Mouse (Mus musculus) layer of hippocampus, postnatal 14 days (tissue): Measurements from ENCODE around the gene Dnajb3. TPM values are rescaled to one million over a fixed set of nuclear protein-coding genes. Genes with fewer than 3 reads are reported as not detected.
A peak's percentile ranks its signal among the peaks of the same experiment; 100 is the strongest.

Source experiments
- DNase-seq, 2 experiments: peaks; one replicate each; pipeline ENCODE4 v3.0.0; 2021 to 2022; ENCODE audit warnings: low spot score in 2 of 2, mixed read lengths in 1 of 2
- long read RNA-seq, 2 experiments: library from polyadenylated mRNA; stranded (forward); transcript quantifications; one replicate each; pipeline ENCODE4 v2.0.0; 2021
- total RNA-seq, 2 experiments: library from RNA; stranded (reverse); gene quantifications; 2 replicates each; pipeline ENCODE4 v1.2.3; 2021

Dnajb3 gene
- total RNA-seq, result 1 to 10 TPM; 1.7 to 3.1 TPM
- long read RNA-seq, experiment 1, result 0 reads
- long read RNA-seq, experiment 2, partial matches to known transcripts, result 0 of 4 reads
- long read RNA-seq, experiment 2, other reads (novel, unspliced or antisense), result 0 of 4 reads

DNA sequence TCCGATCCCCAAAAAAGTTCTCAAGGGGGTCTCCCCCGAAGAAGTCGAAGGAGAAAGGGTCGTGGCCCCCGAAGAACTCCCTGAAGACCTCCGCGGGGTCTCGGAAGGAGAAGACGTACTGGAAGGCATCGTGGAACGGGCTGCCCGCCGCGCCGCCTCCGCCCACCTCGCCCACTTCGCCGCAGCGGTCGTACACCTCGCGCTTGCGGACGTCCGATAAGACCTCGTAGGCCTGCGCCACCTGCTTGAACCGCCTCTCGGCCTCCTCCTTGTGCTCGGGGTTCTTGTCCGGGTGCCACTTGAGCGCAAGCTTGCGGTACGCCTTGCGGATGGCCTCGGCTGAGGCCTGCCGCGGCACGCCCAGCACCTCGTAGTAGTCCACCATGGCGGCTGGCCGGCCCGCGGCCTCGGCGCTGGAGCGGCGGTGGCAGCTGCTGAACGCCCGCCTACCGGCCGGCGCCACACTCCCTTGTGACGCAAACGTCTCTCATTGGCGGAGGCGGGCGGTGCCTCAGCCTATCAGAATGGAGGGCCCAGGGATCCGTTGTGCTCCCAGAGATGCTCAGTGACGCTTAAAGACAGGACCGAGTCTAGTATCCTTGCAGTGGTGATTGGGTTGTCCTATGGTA, at the start of gene Dnajb3:
Gene Dnajb3, minus strand, starts transcription at position 489 of the 629 bp plus-strand sequence.
- peak; percentile 74 to 80 for DNase-seq

DNA sequence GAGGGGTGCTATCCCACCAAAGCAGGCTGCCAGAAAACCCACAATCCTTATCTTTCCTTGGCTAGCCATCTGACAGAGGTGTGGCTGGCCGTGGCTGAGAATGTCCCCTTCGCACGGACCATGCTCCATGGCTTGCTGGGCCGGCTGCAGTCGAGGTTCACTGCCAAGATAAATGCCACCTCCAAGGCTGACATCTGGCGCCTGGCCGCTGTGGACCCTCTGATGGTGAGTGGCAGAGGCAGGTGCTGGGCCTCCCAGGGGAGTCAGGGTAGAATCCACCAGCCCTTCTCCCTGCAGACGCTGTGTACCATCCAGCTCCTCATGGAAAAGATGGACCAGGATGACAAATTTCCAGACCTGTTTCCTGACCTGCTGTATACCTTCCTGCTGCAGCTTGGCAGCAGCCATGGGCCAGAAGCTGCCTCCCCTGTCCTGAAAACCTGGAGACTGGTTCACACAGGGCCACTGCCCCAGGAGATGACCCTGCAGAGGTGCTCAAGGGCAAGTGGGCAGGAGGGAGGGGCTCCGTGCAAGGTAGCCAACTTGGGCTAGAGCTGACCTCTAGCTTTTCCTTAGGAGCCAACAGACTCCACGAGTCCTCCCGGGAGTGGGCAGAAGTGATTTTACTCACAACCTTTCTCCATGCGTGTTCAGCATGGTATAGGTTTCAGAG, 49.3 kb upstream of the Dnajb3 start:
- no peak for DNase-seq

DNA sequence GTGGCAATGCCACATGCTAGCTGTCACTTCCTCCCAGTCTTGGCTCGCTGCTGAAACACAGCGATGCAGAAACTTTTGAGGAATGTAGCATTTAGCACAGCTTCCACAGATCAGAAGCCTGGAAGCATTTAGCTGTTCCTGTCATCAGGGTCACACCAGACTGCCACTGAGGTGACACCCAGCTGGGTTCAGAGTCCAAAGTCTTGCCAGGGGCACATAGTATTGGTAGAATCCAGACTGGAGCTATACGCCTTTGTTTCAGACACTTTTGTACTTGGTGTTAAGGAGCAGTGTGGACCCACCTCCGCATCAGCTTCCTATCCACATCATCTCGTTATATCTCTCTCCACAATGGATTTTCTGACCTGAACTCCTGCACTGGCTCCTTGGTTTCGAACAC, 48.0 kb upstream of the Dnajb3 start:
- DNase-seq, result no peak

DNA sequence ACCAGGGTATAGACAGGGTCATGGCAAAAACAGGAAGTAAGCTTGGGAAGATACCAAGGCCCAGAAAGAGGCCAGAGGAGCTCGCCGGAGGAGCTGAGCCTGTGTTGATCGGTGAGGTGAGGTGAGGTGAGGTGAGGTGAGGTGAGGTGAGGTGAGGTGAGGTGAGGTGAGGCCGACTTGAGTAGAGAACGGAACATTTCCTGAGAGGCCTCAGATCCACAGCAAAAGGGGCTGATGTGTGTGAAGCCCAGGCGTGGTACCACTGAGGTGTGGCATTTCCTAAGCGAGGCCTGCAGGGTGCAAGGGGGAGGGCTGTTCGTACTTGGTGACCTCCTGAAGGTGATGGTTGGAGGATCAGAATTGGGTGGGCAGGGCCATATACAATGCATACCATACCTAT, 47.5 kb upstream of the Dnajb3 start:
- no peak for DNase-seq

DNA sequence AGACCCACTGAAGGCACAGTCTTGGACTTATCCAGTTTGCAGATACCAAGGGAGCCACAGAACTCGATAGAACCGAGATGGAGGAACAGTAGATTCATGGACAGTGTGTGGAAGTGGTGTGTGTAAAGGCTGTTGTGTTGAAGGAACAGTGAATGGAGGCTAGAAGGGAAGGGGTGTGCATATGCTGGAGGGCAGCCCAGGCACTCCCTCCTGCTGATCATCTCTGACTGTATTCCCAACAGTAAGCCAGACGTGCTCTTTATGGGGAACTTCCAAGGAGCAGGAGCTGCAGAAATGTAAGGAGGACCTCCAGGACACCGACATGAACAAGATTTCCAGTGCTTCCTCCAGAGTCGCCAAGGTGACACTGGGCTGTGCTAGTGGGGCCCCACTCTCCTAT, 44.4 kb upstream of the Dnajb3 start:
- no peak for DNase-seq

DNA sequence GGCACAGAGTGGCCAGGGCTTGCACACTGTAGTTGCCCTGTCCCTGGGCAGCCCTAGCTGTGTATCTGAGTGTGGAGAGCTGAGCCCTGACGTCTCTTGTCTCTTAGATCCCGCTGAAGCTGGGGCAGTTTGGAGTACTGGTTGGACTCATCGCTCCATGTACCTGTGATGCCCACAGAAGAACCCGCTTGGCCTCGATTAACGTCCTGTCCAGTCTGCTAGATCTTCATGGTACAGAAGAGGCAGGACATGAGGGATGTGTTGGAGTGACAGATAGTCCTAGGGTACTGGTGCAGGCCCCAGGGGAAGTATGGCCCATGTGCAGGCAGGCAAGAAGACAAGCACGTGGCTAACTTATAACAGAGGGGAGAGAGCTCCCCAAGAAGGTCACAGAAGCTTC, 44.0 kb upstream of the Dnajb3 start:
- no peak for DNase-seq

DNA sequence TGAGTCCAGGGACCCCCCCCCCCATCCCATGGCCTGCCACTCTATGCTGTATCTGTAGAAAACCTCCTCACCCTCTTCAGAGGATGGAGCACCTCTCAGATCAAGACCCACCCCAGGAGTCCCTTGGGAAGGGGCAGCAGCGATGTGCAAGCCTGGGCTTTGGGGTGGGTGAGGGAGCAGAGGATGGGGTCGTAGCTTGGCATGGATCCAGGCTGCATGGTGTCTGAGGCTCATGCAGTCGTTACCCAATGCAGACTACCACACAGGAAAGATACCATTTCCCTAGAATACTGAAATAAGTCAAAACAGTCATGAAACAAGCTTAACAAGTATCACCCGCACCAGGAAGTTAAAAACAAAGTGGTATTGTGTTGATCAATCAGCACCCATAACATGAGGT, 43.1 kb upstream of the Dnajb3 start:
- DNase-seq, result no peak

DNA sequence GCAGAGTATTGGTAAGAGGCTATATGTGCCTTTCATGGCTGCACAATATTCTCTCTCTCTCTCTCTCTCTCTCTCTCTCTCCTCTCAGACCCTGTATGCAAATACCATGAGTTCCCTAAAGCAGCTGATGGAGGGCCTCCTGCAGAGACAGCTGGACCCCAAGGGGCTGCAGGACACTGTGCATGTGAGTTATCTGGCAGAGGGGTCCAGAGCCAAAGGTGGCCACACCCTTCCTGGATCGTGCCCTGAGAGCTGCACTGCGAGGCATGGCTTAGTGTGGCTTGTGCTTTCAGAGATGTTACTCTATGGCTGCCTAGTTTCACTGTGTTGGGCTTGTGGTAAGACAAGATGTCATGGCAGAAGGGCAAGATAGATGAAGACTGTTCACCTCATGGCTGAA, 42.1 kb upstream of the Dnajb3 start:
- DNase-seq, result no peak

DNA sequence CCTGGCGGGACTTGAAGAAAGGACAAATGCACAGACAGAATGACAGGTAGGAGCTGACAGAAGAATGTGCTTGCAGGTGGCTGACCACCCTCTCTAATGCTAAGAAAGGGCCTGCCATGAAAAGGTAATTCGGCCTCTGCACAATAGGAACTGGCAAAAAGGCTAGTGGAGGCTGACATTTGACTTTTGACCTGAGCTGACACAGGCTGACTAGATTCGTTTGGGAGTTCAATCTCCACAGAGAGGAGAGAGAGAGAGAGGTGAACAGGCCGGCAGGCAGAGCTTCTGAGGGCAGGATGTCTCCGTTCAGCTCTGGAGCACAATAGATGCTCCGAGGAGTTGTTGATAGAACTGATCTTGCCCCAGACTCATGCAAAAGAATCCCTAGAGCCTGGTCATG, 40.8 kb upstream of the Dnajb3 start:
- no peak for DNase-seq

DNA sequence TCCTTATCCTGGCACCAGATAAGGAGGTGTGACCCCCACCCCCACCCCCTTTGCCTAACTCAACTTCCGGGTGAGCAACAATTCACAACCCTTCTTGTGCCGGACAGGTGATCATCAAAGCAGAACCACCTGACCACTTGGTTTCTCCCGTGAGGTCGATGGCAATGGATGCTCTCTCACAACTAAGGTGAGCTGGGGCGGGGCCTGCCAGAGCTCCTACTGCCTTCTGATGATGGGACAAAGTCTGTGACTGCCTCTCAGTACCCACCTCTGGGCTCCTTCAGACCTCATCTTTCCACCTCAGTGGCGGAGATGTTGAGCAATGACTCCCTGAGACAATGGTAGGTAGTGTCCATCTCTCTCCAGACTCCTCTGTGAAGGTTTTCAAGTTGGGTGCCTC, 40.3 kb upstream of the Dnajb3 start:
- DNase-seq, result no peak

DNA sequence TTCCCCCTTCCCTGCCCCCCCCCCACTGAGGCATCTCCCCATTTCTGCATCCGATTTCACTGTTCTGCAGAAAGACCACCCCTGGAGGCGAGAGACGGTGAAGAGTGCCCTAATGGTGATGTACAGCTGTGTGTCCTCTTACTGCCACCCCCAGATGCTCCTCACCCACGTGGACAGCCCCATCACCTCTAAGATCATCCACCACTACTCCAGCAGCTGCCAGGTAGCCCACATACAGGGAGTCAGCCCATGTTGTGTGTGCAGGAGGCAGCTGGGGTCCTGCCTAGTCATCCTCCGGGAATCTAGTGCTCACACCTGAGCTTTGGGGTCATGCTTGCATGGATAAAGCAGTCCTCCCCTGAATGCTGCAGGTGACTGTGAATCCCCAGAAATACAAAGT, 38.3 kb upstream of the Dnajb3 start:
- DNase-seq, result no peak

DNA sequence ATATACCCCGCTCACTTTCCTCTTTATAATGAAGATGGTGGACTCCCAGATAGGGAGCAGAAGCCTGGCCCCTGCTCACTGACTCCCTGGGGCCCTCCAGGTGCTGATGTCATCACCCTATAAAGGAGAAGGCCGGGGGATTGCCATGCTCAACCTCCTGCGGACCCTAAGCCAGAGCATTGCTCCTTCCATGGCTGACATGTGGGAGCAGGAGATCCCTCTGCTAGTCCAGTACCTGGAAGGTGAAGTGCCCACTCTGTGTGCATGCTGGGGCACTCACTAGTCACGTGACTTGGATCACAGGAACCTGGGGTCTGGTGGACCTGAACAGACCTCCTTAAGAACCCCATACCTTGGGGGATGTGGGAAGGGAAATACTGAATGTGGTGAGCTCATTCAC, 35.0 kb upstream of the Dnajb3 start:
- no peak for DNase-seq

DNA sequence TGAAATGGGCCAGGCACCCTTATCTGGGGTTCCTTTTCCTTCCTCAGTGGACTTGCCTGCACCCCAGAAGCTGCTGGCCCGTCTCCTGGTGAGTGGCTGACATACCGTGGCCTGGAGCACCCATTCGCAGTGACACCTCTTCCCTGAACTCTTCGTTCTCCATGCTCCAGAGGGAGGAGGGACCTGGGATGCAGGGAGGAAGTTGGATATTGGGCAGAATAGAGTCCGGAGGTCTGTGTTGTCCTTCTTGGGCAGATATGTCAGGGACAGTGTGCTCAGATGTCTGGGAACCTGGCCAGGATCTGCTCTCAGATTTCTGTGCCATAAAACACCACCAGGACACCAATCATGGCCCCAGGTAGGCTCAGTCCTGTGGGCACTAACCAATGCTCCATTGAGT, 34.5 kb upstream of the Dnajb3 start:
- no peak for DNase-seq

DNA sequence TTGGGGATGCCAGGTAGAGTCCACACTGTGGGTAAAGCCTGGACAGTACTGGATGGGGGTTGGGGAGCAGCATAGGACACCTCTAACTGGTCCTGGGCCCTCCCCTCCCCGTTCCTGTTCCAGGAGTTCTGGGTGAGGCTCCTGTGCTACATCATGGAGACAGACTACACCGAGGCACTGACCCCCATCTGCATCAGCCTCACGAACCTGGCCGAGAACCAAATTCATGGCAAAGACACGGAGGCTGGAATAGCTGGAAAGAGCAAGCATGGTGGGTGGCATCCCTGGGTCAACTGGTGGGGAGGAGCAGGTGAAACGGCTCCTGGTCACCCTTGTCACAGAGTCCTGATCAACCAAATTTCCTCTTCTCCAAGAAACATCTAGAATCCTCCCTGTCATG, 33.2 kb upstream of the Dnajb3 start:
- no peak for DNase-seq

DNA sequence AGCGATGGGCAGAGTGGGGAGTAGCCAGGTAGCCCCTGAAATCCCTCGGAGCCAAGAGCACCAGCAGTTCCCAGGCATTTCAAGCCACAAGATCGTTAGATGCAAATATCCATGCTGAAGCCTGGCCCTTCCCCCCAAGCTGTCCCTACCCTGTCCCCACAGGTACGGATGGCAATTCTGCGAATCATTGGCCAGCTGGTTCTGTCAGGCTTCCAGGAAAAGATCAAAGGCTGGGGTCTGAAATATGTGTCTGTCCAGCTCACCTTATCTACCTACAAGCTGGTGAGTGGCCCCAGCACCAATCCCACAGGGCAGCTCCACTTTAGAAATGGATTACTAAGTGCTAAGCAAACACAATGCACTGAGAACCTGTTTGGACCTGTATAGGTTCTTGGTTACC, 31.7 kb upstream of the Dnajb3 start:
- DNase-seq, result no peak

DNA sequence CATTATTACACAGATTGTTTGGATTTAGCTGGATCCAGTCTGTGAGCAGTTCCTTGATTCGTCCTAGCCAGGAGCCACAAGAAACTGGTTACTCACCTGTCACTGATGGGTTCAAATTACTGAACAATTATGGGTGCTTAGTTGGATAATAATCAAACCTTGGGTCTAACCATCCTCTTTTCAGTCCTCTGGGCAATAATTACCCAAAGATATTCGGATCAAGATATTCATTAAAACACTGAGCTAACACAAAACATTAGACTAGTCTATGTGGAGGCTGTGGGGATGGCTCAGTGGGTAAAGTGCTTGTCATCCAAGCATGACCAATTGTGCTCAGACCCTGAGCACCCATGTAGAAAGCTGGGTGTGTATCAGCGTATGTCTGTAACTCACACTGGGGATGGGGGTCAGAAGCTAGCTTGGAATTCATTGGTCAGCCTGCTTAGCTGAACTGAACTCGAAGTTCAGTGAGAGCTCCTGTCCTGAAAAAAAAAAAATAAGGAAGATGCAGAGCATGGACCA, 30.4 kb upstream of the Dnajb3 start:
- DNase-seq, result no peak

DNA sequence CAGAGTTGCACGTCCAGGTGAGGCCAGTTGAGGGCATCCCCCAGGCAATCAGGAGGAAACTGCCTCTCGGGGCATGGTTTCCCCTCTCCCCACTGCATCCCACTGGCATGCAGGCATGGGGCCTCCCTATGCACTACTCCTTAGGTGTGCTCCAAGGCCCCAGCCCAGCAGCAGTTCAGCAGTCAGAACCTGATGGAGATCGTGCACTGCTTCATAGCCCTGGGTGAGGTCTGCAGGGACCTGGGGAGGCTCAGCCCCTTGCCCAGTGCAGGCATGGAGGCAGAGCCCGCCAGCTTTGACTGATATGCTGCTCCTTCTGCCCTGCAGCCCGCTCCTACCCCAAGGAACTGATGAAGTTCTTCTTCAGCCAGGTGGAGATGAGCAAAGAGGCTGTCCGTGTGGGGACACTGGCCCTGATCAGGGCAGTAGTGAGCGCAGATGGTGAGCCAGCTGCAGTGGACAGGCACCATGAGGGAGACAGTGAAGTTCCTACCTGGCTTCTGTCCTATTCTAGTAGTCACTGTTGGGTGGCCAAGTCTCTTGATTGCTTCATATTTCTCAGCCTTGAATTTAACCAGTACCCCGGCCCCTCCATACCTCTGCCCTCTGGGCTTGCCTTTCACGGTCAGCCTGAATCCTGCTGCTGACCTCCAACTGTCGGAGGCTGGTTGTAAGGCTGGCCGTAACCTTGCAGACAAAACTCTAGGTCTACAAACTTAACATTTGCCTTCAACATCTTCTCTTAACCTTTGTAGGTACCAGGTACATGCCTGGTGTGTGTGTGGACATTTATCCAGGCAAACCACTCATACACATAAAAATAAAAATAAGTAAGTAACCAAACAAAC, 29.7 kb upstream of the Dnajb3 start:
- DNase-seq, result no peak

DNA sequence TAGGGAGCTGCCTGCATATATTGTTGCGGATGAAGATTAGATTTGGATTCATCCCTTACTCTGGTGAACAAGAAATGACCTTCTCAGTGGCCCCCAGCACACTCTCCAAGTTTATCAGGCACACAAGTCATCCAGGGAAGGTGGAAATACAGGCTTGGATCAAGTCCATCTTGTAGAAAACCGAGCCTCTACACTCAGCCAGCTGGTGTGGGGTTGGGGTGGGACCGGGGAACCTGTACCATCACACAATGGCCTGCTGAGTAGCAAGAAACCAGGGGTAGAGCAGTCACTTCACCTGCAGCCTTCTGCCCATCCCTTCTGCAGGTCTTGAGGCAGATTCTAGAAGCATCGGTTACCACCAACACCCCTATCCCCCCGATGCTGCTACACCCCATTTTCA, 29.1 kb upstream of the Dnajb3 start:
- no peak for DNase-seq

DNA sequence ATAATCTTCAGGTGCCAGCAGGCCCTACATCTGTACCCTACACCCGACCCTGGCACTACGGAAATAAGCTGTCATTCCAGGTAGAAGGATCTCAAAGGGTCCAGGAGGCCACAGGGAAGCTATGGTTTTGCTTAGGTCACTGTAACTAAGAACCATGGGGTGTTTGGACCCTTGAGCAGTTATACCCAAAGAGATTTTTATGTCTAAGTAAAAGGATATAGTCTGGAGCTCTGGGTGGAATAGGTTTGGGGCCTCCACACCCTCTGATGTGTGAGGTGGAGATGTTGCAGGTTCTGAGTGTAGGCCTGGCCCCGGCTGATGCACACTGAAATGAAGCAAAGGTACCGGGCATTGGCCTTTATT, 28.6 kb upstream of the Dnajb3 start:
- DNase-seq, result no peak

DNA sequence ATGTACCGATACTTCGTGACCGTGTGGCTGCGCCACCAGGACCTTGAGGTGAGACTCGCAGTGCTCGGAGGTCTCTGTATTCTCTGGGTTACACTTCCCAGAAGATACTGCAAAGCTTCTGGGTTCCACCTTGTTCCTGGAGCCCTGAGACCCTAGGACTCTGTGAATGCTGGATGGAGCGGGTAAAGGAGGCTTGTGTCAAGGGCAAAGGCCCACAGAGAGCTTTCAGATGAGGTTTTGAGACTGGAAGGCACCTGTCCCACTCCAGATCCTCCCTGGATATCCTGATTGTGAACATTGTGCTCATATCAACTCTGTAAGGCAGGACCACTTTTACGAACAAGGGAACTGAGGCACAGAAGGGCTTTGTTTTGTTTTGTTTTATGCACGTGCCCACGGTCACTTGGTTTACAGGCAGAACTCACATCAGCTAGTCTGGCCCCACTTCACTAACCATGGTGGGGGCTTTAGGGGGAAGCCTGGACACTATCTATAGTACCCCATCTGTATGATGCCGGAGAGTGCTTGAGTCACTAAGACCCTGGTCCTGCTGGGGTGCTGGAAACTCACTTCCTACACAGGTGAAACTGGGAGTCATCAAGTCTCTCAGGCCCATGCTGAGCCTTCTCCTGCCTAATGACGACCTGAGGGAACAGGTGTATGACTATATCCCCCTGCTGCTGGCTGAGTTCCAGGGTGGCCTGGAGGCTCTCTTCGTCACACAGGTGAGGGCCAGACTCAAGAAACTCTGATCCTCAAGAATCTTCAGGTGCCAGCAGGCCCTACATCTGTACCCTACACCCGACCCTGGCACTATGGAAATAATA, 28.1 kb upstream of the Dnajb3 start:
- no peak for DNase-seq
